Mouse (Mus musculus) ovary, adult 18-20 months (tissue): ENCODE results near the gene Sdf4.

ENCODE experiments used
- DNase-seq: peaks from one replicate; pipeline ENCODE4 v3.0.0; 2022; ENCODE audit warnings: low spot score, mixed read lengths

The Sdf4 gene

GRCm38 (mm10) chr4:156054606-156055005, 61.9 kb downstream of the Sdf4 start:
- DNase-seq, result no peak

- no peak for DNase-seq
Measured at GRCm38 (mm10) chr4:156055173-156055572, 62.5 kb downstream of the Sdf4 start.

DNA sequence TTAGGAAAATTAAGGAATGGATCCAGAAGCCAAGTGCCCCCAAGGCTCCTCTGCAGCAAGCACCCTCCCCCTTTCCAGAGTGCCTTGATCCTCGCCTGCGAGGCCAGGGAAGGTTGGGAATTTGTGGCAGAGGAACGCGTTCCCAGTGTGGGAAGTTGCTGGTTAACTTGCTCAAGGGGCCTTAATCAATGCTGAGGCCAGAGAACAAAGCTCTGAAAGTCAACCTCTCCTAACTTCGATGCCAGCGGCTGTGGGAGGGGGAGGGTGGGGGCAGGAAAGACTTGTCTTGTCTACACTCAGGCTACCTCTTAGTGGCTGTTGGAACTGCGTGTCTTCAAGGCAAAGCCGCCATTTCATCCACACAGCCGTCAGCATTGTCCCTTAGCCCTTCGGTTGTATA, 65.0 kb downstream of the Sdf4 start:
- DNase-seq, result no peak

DNA sequence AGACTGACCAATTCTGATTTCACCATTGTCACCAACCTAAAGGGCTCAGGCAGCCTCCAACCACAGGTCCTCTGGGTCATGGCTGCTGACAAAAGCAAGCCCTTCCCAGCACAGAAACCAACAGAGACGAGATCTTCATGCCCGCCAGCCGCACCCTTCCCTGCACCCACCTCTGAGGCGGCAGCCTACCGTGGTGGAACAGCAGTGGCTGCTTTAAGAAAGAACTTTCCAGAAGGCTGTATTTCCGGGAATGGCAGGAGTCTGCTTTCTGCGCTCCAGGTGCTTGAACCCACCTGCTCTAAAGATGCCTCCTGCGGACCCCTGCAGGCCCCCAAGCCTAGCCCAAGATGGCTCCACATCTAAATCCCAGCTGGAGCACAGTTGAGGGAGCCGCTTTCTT, 66.2 kb downstream of the Sdf4 start:
- DNase-seq, result no peak

DNA sequence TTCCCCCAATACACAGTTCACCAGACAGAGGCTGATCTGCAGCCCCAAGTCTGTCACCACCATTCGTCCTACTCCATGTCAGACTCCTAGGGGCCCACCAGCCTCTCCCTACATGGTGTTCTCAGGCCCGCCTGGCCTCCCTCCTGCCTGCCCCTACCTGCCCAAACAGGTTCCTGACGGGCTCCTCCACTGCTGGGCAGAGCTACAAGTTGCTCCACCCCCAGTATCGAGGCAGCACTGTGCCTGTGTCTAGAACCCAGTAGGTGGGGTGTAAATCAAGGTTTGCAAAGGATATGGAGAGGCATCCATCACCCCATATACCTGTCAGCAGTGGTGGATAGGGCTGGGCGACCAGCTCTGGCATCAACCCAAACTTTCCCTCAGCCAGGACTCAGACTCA, 66.6 kb downstream of the Sdf4 start, which contains the start of gene Ttll10:
Ttll10 (minus strand) TSS at position 154 of the 400 bp plus-strand sequence.
- no peak for DNase-seq

DNA sequence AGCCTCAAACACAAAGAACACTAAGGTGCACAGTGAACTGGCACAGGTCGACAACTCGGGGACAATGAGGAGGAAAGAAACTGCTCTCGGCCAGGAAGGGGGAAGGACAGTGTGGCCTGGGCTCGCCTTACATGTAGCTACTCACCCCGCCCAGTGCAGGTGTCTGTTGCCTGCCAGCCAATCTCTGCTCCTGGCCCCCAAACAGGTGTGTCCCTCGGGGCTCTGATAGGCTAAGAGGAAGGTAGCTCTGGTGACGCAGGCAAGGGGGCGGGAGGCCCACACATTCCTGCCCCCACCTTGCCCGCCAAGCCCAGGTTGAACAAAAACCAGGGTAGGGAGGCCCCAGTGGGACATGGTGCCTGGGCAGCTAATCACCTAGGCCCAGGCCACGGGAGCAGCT, 67.0 kb downstream of the Sdf4 start:
- DNase-seq, result peak; percentile 63
